Mouse (Mus musculus) ES-Bruce4 (cell line): Measurements from ENCODE around the gene Otud4. TPM values are rescaled to one million over a fixed set of nuclear protein-coding genes. Genes with fewer than 3 reads are reported as not detected.
"Not testable (repeated sequence)": the region's sequence is repeated elsewhere in the genome, so short reads cannot be mapped to it uniquely, and the experiment has no call there.

Experiments
- H3K27ac ChIP-seq: 2 replicates; pipeline ENCODE4 v1.5.1; 2012; ENCODE audit warnings: low read length, inconsistent platforms; ENCODE audit not compliant: insufficient read depth
- H3K27me3 ChIP-seq: 2 replicates; pipeline ENCODE4 v1.6.1; 2012; ENCODE audit warnings: mild to moderate bottlenecking, low read length, inconsistent platforms; ENCODE audit not compliant: control insufficient read depth, poor library complexity, insufficient read depth, severe bottlenecking
- H3K36me3 ChIP-seq: 2 replicates; pipeline ENCODE4 v1.6.1; 2012; ENCODE audit warnings: inconsistent platforms, mild to moderate bottlenecking, low read length, moderate library complexity; ENCODE audit not compliant: control insufficient read depth, poor library complexity, insufficient read depth, severe bottlenecking
- H3K4me1 ChIP-seq: one replicate; pipeline ENCODE4 v1.8.1; 2011; ENCODE audit warnings: low read length; ENCODE audit not compliant: control insufficient read depth, insufficient read depth
- H3K4me3 ChIP-seq: 2 replicates; pipeline ENCODE4 v1.5.1; 2011; ENCODE audit warnings: low read depth, mild to moderate bottlenecking, low read length
- H3K9ac ChIP-seq: 2 replicates; pipeline ENCODE4 v1.6.1; 2012; ENCODE audit warnings: low read depth, mild to moderate bottlenecking, inconsistent platforms; ENCODE audit not compliant: poor library complexity, severe bottlenecking
- H3K9me3 ChIP-seq: replicated peaks from 2 replicates; pipeline ENCODE4 v1.6.1; 2012; ENCODE audit warnings: mild to moderate bottlenecking, low read length, inconsistent platforms; ENCODE audit not compliant: control insufficient read depth, poor library complexity, insufficient read depth, severe bottlenecking
- CTCF ChIP-seq: IDR thresholded peaks from one replicate; pipeline ENCODE4 v1.8.1; 2011; ENCODE audit warnings: low read depth, low read length
- EP300 ChIP-seq: IDR thresholded peaks from 2 replicates; pipeline ENCODE4 v1.6.1; 2011; ENCODE audit warnings: low read depth, low read length; ENCODE audit not compliant: insufficient read depth
- POLR2A ChIP-seq: IDR thresholded peaks from one replicate; pipeline ENCODE4 v1.8.1; 2011; ENCODE audit warnings: low read length; ENCODE audit not compliant: insufficient read depth
- polyA plus RNA-seq: library from polyadenylated mRNA; stranded (reverse); fragments of >200 nt; gene quantifications from 2 replicates; pipeline ENCODE4 v1.2.4, GENCODE M21; 2011; ENCODE audit warnings: low read depth; ENCODE audit not compliant: missing spikeins, insufficient read depth, insufficient read length

The Otud4 gene
- polyA plus RNA-seq: 141 and 161 TPM in 2 replicates

GRCm38 (mm10) chr8:79639586-79640451 lies at the start of gene Otud4:
Gene Otud4, plus strand, starts transcription at chr8:79639618.
- H3K4me3 ChIP-seq: peak within 1 kb of the TSS; percentile 97
- peak within 1 kb of the TSS; percentile 89 for H3K9ac ChIP-seq
- H3K9me3 ChIP-seq: no peaks in the 10 kb centered on the region
- H3K27ac ChIP-seq: peak within 1 kb of the TSS; percentile 22
- TF ChIP-seq POLR2A: no peak
- TF ChIP-seq CTCF: no peak
- no peak for TF ChIP-seq EP300
- peaks cover 28% of the 10 kb centered on the region for H3K36me3 ChIP-seq
- H3K4me1 ChIP-seq: no peaks in the 10 kb centered on the region
- H3K27me3 ChIP-seq: no peaks in the 10 kb centered on the region

GRCm38 (mm10) chr8:79600962-79601361 lies 38.5 kb upstream of the Otud4 start:
- H3K9me3 ChIP-seq: no peaks in the 10 kb centered on the region
- no peak for TF ChIP-seq POLR2A
- H3K27me3 ChIP-seq: no peaks in the 10 kb centered on the region; the same call in 1 of the 2 replicates
- H3K4me3 ChIP-seq: no peak overlapping the region
- H3K36me3 ChIP-seq: no peaks in the 10 kb centered on the region
- H3K9ac ChIP-seq: no peak overlapping the region
- H3K4me1 ChIP-seq: no peaks in the 10 kb centered on the region
- no peak overlapping the region for H3K27ac ChIP-seq

- not testable (repeated sequence) for H3K4me1 ChIP-seq, H3K27ac ChIP-seq, H3K27me3 ChIP-seq, H3K9ac ChIP-seq, H3K4me3 ChIP-seq, H3K9me3 ChIP-seq, H3K36me3 ChIP-seq
These were observed 36.2 kb upstream of the Otud4 start for GRCm38 (mm10) chr8:79603204-79603603.

- TF ChIP-seq EP300 (no peak), CTCF (no peak), POLR2A (no peak)
- Histone ChIP-seq H3K27me3 (no peaks in the 10 kb centered on the region; the same call in 1 of the 2 replicates), H3K4me1 (no peaks in the 10 kb centered on the region), H3K36me3 (no peaks in the 10 kb centered on the region), H3K9me3 (no peaks in the 10 kb centered on the region; the same call in none of the 2 replicates), H3K4me3 (no peak overlapping the region), H3K27ac (no peak overlapping the region), H3K9ac (no peak overlapping the region)
These were observed 33.2 kb upstream of the Otud4 start for GRCm38 (mm10) chr8:79606225-79606624.

- no peak overlapping the region for H3K4me3 ChIP-seq
- no peak overlapping the region for H3K9ac ChIP-seq
- H3K27ac ChIP-seq: no peak overlapping the region
- no peak for TF ChIP-seq EP300
- no peak for TF ChIP-seq CTCF
- no peak for TF ChIP-seq POLR2A
- no peaks in the 10 kb centered on the region for H3K4me1 ChIP-seq
- H3K36me3 ChIP-seq: no peaks in the 10 kb centered on the region
- H3K9me3 ChIP-seq: no peaks in the 10 kb centered on the region; the same call in none of the 2 replicates
- H3K27me3 ChIP-seq: no peaks in the 10 kb centered on the region; the same call in 1 of the 2 replicates
These were observed 32.6 kb upstream of the Otud4 start for GRCm38 (mm10) chr8:79606751-79607300.

GRCm38 (mm10) chr8:79608701-79609100 lies 30.7 kb upstream of the Otud4 start:
- Histone ChIP-seq H3K9me3 (no peaks in the 10 kb centered on the region; the same call in none of the 2 replicates), H3K4me1 (no peaks in the 10 kb centered on the region), H3K27me3 (no peaks in the 10 kb centered on the region; the same call in 1 of the 2 replicates), H3K4me3 (no peak overlapping the region), H3K27ac (no peak overlapping the region), H3K9ac (no peak overlapping the region), H3K36me3 (no peaks in the 10 kb centered on the region)
- TF ChIP-seq POLR2A (no peak), EP300 (no peak), CTCF (no peak)
